Comparison of ENCODE assay signal across 8 mouse cellular contexts in the genomic region with DNA sequence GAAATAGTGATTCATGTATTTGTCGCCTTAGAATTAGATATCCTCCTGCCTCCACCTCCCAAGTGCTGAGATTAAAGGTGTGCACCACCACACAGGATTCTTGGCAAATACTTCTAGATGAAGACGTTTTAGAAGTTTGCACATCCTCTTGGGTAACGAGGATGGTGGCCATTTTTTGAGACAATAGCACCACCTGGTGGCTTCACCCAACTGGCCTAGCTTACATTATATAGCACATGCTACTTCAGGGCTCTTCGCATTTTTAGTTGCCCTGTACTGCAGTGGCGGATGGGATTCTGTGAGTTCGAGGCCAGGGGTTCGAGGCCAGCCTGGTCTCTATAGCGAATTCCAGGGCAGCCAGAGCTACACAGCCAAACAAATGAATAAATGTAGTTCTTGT. TPM values are rescaled to one million over a fixed set of nuclear protein-coding genes. Genes with fewer than 3 reads are reported as not detected.
A peak's percentile ranks its signal among the peaks of the same experiment; 100 is the strongest.
DNase-seq lines count a peak whose midpoint lies in the region; ATAC-seq lines count a peak whose summit lies in the region.

No protein-coding gene starts in this region.

- 0 out of 2 replicates have a peak, but pooled peaks have one; percentile 7 for ATAC-seq in embryonic facial prominence, embryonic 13.5 days (ENCODE audit: insufficient number of reproducible peaks, insufficient read depth, low FRiP score, low TSS enrichment, low read depth)
- ATAC-seq in kidney, embryonic 15.5 days (replicated peaks; ENCODE audit: low FRiP score) = peak; percentile 40; the same call in 1 of the 2 replicates
- peak; percentile 61 for ATAC-seq in monocyte, adult 5-6 weeks (replicated peaks; ENCODE audit: insufficient number of reproducible peaks, low FRiP score, low TSS enrichment, poor library complexity, severe bottlenecking)

- H3K9me3 ChIP-seq in embryonic facial prominence, embryonic 13.5 days = no peaks in the 10 kb centered on the region
- H3K9me3 ChIP-seq in heart, embryonic 10.5 days = no peaks in the 10 kb centered on the region
- no peaks in the 10 kb centered on the region for H3K9me3 ChIP-seq in kidney, embryonic 15.5 days (replicated peaks)

- H3K27me3 ChIP-seq in embryonic facial prominence, embryonic 13.5 days = peaks cover 10% of the 10 kb centered on the region; the same call in 1 of the 2 replicates
- H3K27me3 ChIP-seq in heart, embryonic 10.5 days (ENCODE audit: insufficient read depth, poor library complexity, severe bottlenecking) = no peaks in the 10 kb centered on the region
- H3K27me3 ChIP-seq in kidney, embryonic 15.5 days = peaks cover 9% of the 10 kb centered on the region; the same call in 1 of the 2 replicates

- no peak overlapping the region for H3K27ac ChIP-seq in embryonic facial prominence, embryonic 13.5 days
- H3K27ac ChIP-seq in heart, embryonic 10.5 days = no peak overlapping the region
- no peak overlapping the region for H3K27ac ChIP-seq in kidney, embryonic 15.5 days

- H3K9ac ChIP-seq in embryonic facial prominence, embryonic 13.5 days = no peak overlapping the region
- H3K9ac ChIP-seq in kidney, embryonic 15.5 days = no peak overlapping the region

- WGBS in embryonic facial prominence, embryonic 13.5 days = 31% methylated on average over 8 of the region's 8 CpGs
- WGBS in heart, embryonic 10.5 days = 35% methylated on average over 8 of the region's 8 CpGs
- WGBS in kidney, embryonic 15.5 days = 33% methylated on average over 8 of the region's 8 CpGs

- peak; percentile 93 for DNase-seq in 416B (ENCODE audit: low read depth)
- peak; percentile 84 for DNase-seq in adrenal gland, postnatal 14 days
- DNase-seq in heart, embryonic 10.5 days (ENCODE audit: low spot score) = peak; percentile 87
- peak; percentile 77 for DNase-seq in liver
- DNase-seq in spleen, postnatal 14 days (ENCODE audit: low spot score in 2 of 2) = peak; percentile 54 to 70

- no peaks in the 10 kb centered on the region for H3K36me3 ChIP-seq in embryonic facial prominence, embryonic 13.5 days
- no peaks in the 10 kb centered on the region for H3K36me3 ChIP-seq in heart, embryonic 10.5 days
- no peaks in the 10 kb centered on the region for H3K36me3 ChIP-seq in kidney, embryonic 15.5 days

- H3K4me3 ChIP-seq in embryonic facial prominence, embryonic 13.5 days = no peak overlapping the region
- H3K4me3 ChIP-seq in heart, embryonic 10.5 days = no peak overlapping the region
- no peak overlapping the region for H3K4me3 ChIP-seq in kidney, embryonic 15.5 days (replicated peaks)

- H3K4me2 ChIP-seq in embryonic facial prominence, embryonic 13.5 days = no peak overlapping the region
- no peak overlapping the region for H3K4me2 ChIP-seq in kidney, embryonic 15.5 days

- H3K4me1 ChIP-seq in embryonic facial prominence, embryonic 13.5 days = no peaks in the 10 kb centered on the region
- peaks cover 7% of the 10 kb centered on the region; the same call in 1 of the 2 replicates for H3K4me1 ChIP-seq in heart, embryonic 10.5 days
- peaks cover 20% of the 10 kb centered on the region for H3K4me1 ChIP-seq in kidney, embryonic 15.5 days

RNA-seq across cellular contexts. Expression of gene Gtf3a, which starts 44.1 kb away (rescaled TPM):
- 32.3 and 34.8 TPM in 2 replicates for total RNA-seq in adrenal gland, postnatal 14 days (2021)
- 114 and 117 TPM in 2 replicates for polyA plus RNA-seq in embryonic facial prominence, embryonic 13.5 days (2015; fragmentation: Nextera tagmentation; extraction: Ambion mirVana)
- 102 and 125 TPM in 2 replicates for polyA plus RNA-seq in heart, embryonic 10.5 days (2016; fragmentation: Nextera tagmentation; extraction: Ambion mirVana)
- polyA plus RNA-seq in kidney, embryonic 15.5 days (2015; fragmentation: Nextera tagmentation; extraction: Ambion mirVana) = 120 and 125 TPM in 2 replicates
- total RNA-seq in monocyte, adult 5-6 weeks (2017) = 86.3 to 99.1 TPM (median 88.2 TPM) in 3 replicates

RNA-seq across cellular contexts. Expression of gene Mtif3, which starts 59.2 kb away (rescaled TPM):
- total RNA-seq in adrenal gland, postnatal 14 days (2021) = 28.5 and 31.7 TPM in 2 replicates
- 28.5 and 31.4 TPM in 2 replicates for polyA plus RNA-seq in embryonic facial prominence, embryonic 13.5 days (2015; fragmentation: Nextera tagmentation; extraction: Ambion mirVana)
- polyA plus RNA-seq in heart, embryonic 10.5 days (2016; fragmentation: Nextera tagmentation; extraction: Ambion mirVana) = 20.6 and 22.2 TPM in 2 replicates
- 24.8 and 25.0 TPM in 2 replicates for polyA plus RNA-seq in kidney, embryonic 15.5 days (2015; fragmentation: Nextera tagmentation; extraction: Ambion mirVana)
- total RNA-seq in monocyte, adult 5-6 weeks (2017) = 8.6 to 31.9 TPM (median 11.4 TPM) in 3 replicates

RNA-seq across cellular contexts. Expression of gene Rasl11a, which starts 59.5 kb away (rescaled TPM):
- 8.4 and 8.7 TPM in 2 replicates for total RNA-seq in adrenal gland, postnatal 14 days (2021)
- polyA plus RNA-seq in embryonic facial prominence, embryonic 13.5 days (2015; fragmentation: Nextera tagmentation; extraction: Ambion mirVana) = 12.4 and 14.6 TPM in 2 replicates
- polyA plus RNA-seq in heart, embryonic 10.5 days (2016; fragmentation: Nextera tagmentation; extraction: Ambion mirVana) = 11.1 and 15.1 TPM in 2 replicates
- polyA plus RNA-seq in kidney, embryonic 15.5 days (2015; fragmentation: Nextera tagmentation; extraction: Ambion mirVana) = 78.6 and 87.4 TPM in 2 replicates
- total RNA-seq in monocyte, adult 5-6 weeks (2017) = not detected in 3 replicates

Comparison
In these comparisons a context has a peak if more than half of its experiments do, and no peak if none do; other contexts are left out.
1. ATAC-seq: peak in every context shown above with its lines; median percentile 61 in monocyte, adult 5-6 weeks; 40 in kidney, embryonic 15.5 days; 7 in embryonic facial prominence, embryonic 13.5 days.